Mouse (Mus musculus): Measurements from ENCODE around the gene Phldb2.

Gene Phldb2

DNA sequence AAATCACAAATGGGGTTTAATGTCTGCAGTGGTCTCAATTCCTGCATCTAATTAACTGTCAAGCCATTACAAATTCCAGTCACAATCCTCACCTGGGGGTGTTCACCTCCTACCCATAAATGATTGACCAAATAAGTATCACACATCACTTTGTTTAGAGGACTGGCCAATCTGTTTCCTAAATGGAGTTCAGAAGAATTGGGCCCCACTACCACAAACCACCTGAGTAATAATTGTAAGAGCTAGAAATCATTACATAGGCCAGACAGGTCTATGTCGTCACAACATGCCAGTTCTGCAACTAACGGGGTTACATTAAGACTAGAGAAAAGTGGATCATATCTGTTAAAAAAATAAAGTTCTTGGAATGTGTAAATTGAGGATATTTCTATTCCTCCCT is 1.4 kb downstream of the Phldb2 start:
- no peak for DNase-seq (ENCODE audit: low spot score in 2 of 2)

GRCm38 (mm10) chr16:45946335-45946734 is 7.1 kb downstream of the Phldb2 start:
- no peak for DNase-seq (ENCODE audit: low spot score in 2 of 2)

DNA sequence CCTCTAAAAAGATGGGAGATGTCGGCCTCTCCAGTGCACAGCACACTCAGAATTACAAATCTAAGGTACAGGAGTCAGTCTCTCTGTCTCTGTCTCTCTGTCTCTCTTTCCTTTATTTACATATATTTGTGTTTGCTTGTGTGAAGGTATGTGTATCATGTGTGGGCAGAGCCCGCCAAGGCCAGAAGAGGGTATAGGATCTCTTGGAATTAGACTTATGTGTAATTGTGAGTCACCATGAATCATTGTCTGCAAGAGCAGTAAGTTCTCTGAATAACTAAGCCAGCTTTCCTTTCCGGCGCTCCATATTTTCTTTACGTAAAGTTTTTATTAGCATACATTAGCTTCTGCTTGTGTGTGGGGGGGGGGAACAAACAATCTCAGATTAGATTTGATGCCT is 7.7 kb downstream of the Phldb2 start:
- DNase-seq (ENCODE audit: low spot score in 2 of 2) = no peak

GRCm38 (mm10) chr16:45945174-45945631 is 8.2 kb downstream of the Phldb2 start:
- DNase-seq (ENCODE audit: low spot score in 2 of 2) = no peak

DNA sequence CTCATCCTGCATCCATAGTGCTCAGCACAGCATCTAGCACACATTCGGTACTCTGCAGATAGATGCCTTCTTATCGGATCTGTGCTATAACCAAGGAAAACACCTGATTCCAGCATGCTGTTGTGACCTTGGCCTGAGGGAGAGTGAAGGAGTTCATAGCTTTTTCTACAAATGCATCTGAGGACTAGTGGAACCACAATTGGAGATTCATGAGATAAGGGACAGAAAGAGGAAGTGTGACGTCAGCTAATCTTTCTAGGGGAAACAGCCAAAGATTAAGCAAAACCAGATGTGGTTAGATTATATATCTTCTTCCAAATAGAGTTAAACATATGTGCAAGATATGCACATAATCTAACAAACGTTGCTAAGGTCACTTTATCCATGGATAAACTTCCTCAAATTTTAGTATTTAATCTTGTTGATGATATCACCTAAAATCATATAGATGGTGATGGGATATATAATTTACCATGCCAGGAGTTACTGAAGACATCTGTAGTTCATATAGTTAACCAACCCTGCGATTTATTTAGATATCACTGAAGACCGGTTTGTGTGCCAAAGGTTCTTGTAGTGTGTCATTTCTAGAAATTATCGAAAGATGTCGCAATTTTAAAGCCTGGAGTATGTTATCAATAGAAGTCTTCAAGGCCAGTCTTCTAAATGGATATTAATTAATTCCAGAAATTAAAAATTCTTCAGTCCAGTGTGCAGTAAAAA is 11.1 kb downstream of the Phldb2 start:
- DNase-seq (ENCODE audit: low spot score in 2 of 2) = no peak

- no peak for DNase-seq (ENCODE audit: low spot score in 2 of 2)
These were observed 12.7 kb downstream of the Phldb2 start for GRCm38 (mm10) chr16:45940701-45941100.

DNA sequence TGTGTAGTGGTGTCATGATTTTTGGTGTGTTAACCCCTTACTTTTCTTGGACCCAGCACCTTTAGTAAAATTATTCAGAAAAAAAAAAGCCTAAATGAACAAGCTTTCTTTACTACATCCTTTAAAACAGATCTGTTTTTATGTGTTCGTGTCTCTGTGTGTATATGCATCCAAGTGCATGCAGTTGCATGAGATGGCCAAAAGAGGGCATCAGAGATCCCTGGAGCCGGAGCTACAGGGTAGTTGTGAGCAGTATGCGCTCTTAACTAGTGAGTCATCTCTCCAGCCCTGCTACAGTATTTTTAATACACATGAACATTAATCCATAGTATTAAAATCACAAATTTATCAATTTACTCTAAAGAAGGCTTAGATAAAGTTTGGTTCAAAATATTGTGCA is 14.0 kb downstream of the Phldb2 start:
- no peak for DNase-seq (ENCODE audit: low spot score in 2 of 2)

- DNase-seq (ENCODE audit: low spot score in 2 of 2) = no peak
These were observed 16.0 kb downstream of the Phldb2 start for GRCm38 (mm10) chr16:45937381-45937780.

- no peak for DNase-seq (ENCODE audit: low spot score in 2 of 2)
These were observed 16.9 kb downstream of the Phldb2 start for GRCm38 (mm10) chr16:45936521-45936920.

GRCm38 (mm10) chr16:45935956-45936483 is 17.4 kb downstream of the Phldb2 start:
- no peak for DNase-seq (ENCODE audit: low spot score in 2 of 2)

GRCm38 (mm10) chr16:45934721-45935407 is 18.5 kb downstream of the Phldb2 start:
- DNase-seq (ENCODE audit: low spot score in 2 of 2) = no peak

GRCm38 (mm10) chr16:45930308-45930707 is 23.1 kb downstream of the Phldb2 start:
- DNase-seq (ENCODE audit: low spot score in 2 of 2) = no peak

DNA sequence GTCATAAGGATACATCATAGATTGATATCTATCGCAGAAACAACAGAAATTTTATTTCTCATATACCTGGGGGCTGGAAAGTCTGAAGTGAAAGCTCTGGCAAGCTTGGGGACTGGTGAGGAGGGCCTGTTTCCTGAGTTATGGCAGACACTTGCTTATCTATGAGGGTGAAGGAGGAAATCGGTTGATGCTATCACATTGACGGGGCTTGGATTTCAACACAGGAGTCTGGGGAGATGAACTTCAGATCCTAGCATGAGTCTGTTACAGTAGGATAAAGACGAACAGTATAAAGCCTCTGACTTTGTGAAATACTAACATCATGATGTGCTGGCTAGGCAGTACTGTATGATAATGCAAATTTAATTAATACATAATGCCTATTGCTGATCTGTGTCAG is 25.3 kb downstream of the Phldb2 start:
- no peak for DNase-seq (ENCODE audit: low spot score in 2 of 2)

GRCm38 (mm10) chr16:45927601-45928000 is 25.8 kb downstream of the Phldb2 start:
- no peak for DNase-seq (ENCODE audit: low spot score in 2 of 2)

GRCm38 (mm10) chr16:45926875-45927274 is 26.5 kb downstream of the Phldb2 start:
- DNase-seq (ENCODE audit: low spot score in 2 of 2) = no peak

GRCm38 (mm10) chr16:45923731-45924424 is 29.5 kb downstream of the Phldb2 start:
- no peak for DNase-seq (ENCODE audit: low spot score in 2 of 2)

GRCm38 (mm10) chr16:45922546-45923229 is 30.7 kb downstream of the Phldb2 start:
- DNase-seq (ENCODE audit: low spot score in 2 of 2) = no peak

DNA sequence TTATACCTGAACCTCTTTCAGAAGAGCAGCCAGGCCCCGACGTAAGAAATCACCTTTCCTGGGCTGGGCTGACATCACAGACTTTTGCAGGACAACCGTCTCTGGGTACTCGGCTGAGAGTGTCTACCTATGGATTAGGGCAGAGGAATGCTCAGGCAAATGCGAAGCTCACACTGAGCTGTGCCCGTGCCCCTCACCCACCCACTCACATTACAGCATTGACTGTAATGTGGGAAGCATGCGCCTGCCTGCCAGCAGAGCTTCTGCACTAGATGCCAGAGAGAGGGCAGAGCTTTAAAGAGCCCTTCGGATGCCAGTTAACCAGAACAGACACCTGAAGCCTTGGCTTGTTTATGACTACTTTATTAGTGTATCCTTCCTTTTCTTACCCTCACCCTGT is 33.8 kb downstream of the Phldb2 start:
- no peak for DNase-seq (ENCODE audit: low spot score in 2 of 2)

DNA sequence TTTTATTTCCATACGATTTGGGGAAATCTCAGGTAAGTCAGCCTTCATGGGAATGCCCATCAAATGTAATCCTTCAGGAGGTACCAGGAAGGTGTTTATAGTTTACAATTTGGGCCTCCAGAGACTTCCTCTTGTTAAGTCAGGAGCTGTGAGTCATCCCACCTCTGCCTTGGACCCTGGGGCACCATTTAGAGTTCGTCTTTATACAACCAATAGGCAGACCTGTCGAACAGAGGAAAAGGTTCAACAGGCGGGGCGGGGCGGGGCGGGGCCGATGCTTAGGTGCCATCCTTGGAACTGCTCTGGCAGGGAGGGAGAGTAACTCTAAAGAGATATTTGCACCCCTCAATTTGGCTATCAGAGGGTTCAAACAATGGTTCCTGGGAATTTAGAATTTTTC is 49.8 kb downstream of the Phldb2 start:
- DNase-seq (ENCODE audit: low spot score in 2 of 2) = no peak

DNA sequence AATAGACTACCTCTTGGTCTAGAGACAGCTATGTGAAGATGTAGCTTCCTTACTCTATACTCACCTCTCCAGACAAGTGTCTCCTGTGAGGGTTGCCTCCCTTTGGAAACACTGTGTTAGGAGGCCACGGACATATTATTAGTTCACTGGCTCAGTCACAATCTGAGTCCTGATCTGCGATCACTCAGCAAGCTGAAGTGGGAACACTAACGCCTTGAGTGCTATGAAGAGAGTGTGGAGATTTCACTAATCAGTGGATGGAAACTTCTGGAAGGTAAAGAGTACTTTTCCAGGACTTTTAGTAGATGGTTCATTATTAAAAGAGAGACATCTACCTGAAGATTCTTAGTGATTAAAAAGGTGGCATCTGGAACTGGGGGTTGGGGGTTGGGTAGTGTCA is 54.9 kb downstream of the Phldb2 start:
- DNase-seq (ENCODE audit: low spot score in 2 of 2) = no peak

DNA sequence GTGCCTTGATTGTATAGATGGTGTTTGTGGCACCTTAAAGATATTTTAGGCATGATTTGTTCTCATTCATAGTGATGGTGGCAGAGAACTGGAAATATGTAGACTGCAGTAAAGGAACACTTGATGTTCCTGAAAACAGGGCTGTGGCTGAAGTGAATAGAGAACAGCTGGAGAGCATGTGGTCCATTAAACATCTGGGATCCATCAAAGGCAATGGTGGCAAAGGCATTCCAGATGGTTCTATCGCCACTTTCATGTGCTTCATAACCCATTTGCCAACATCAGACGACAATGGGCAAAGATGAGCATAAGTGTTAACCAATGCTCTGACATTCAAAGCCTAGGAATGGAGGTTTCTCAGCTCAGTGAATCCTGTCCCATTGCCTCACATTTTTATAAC is 56.8 kb downstream of the Phldb2 start:
- no peak for DNase-seq (ENCODE audit: low spot score in 2 of 2)

DNA sequence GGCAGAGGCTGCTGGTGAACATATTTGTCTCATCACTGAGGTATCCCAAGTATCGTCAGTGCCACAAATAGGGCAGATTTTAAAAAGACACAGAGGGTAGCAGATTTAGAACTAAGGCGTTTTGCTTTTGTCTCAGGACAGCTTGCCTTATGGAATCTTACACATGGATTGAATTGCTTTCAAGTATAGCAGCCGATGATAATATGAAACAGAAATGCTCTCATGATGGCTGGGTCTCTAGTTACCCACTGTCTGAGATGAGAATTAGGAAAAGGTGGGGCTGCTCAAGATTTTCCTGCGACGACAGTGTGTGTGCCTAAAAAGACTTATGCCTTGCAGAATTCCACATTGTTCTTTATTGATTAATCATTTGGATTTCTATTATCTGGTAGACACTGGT is 58.4 kb downstream of the Phldb2 start:
- DNase-seq (ENCODE audit: low spot score in 2 of 2) = no peak

Data from thymus, postnatal 10 days (tissue).